8 mouse cellular contexts compared by ENCODE assay signal in the genomic region with DNA sequence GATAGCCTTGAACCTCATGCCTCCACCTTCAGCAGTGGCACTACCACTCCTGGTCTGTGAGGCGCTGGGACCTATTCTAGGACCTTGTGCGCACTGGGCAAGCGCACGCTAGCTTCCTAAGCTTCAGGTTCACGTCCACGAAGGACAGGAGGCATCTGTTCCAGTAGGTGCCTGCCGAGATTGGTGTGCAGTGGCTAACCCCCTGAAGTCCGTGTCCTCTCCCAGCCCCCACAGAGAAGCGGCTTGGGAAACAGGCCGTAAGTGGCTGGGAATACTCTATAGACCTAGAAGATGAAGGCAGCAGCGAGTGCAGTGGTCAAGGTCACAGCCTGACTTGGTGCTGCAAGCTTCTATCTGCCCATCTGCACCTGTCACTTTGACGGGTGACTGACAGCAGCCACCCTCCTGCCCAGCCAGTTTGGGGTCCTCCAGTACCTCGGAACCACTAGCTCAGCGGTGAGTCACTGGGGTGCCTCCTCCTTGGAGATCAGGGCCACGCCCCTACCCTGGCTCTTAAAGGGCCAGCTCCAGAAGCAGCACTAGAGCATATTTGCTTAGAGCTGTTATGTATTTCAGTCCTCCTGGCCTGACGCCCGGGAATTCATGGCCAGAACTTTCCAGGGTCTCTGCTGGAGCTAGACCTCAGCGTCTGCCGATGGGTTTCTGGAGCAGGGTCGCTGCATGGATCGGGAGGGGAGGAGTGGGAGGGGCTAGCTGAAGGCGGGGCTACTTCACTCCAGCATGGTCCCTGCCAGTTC. TPM values are rescaled to one million over a fixed set of nuclear protein-coding genes. Genes with fewer than 3 reads are reported as not detected.
A peak's percentile ranks its signal among the peaks of the same experiment; 100 is the strongest.
DNase-seq lines count a peak whose midpoint lies in the region; ATAC-seq and TF ChIP-seq lines count a peak whose summit lies in the region.

No protein-coding gene starts in this region.

- peak overlapping the region; percentile 28; the same call in 1 of the 2 replicates for H3K9ac ChIP-seq in hindbrain, embryonic 15.5 days

- peak overlapping the region; percentile 58 for H3K4me2 ChIP-seq in hindbrain, embryonic 15.5 days

- peak overlapping the region; percentile 85 for H3K4me3 ChIP-seq in gastrocnemius, adult 2 months
- H3K4me3 ChIP-seq in hindbrain, embryonic 15.5 days, result peak overlapping the region; percentile 32

- H3K27me3 ChIP-seq in hindbrain, embryonic 15.5 days, result no peaks in the 10 kb centered on the region

- peaks cover 78% of the 10 kb centered on the region for H3K4me1 ChIP-seq in hindbrain, embryonic 15.5 days (replicated peaks)

- intact Hi-C loops in gastrocnemius, adult 2 months (cut with DNase I), result no loop called here

- peak; percentile 36; the same call in 1 of the 2 replicates for ATAC-seq in hindbrain, embryonic 15.5 days (ENCODE audit: low FRiP score, low read depth)

- no peaks in the 10 kb centered on the region for H3K36me3 ChIP-seq in hindbrain, embryonic 15.5 days

- H3K27ac ChIP-seq in gastrocnemius, adult 2 months, result peak overlapping the region; percentile 89
- peak overlapping the region; percentile 26; the same call in 1 of the 2 replicates for H3K27ac ChIP-seq in hindbrain, embryonic 15.5 days (replicated peaks)

- no peak for TF ChIP-seq CTCF in gastrocnemius, adult 2 months (IDR thresholded peaks at IDR 0.05)

- 12% methylated on average over 22 of the region's 22 CpGs for WGBS in hindbrain, embryonic 15.5 days

- DNase-seq in T-cell, adult 2 months (ENCODE audit: low spot score), result peak; percentile 64
- peak; percentile 93 to 95 for DNase-seq in cerebellum, postnatal 10 days
- DNase-seq in gastrocnemius, adult 2 months, result peak; percentile 88
- peak; percentile 70 to 76 for DNase-seq in left cerebral cortex, adult 18-20 months (ENCODE audit: low spot score in 2 of 2)
- DNase-seq in lung, postnatal 36 days, result peak; percentile 86
- peak; percentile 82 for DNase-seq in retina, postnatal 1 day
- DNase-seq in urinary bladder, adult 2 months (ENCODE audit: low spot score), result peak; percentile 49

- H3K9me3 ChIP-seq in hindbrain, embryonic 15.5 days, result no peaks in the 10 kb centered on the region

RNA-seq across cellular contexts. Expression of a gene that starts 13.2 kb away (rescaled TPM):
- total RNA-seq in gastrocnemius, adult 2 months (2021), result 1 to 10 TPM; 4.6 to 5.1 TPM
- polyA plus RNA-seq in hindbrain, embryonic 15.5 days (2015; fragmentation: Nextera tagmentation; extraction: Ambion mirVana), result 168 and 183 TPM in 2 replicates
- 100 to 1,000 TPM; 236 to 243 TPM for total RNA-seq in left cerebral cortex, adult 18-20 months (2021)
- 6.4 and 8.7 TPM in 2 replicates for polyA plus RNA-seq in urinary bladder, adult 2 months (2012; rRNA removed)

RNA-seq across cellular contexts. Expression of a gene that starts 55.4 kb away (rescaled TPM):
- 10 to 100 TPM; 21.6 to 36.8 TPM for total RNA-seq in gastrocnemius, adult 2 months (2021)
- 0.24 and 0.27 TPM in 2 replicates for polyA plus RNA-seq in hindbrain, embryonic 15.5 days (2015; fragmentation: Nextera tagmentation; extraction: Ambion mirVana)
- under 1 TPM; 0.30 to 0.73 TPM for total RNA-seq in left cerebral cortex, adult 18-20 months (2021)
- polyA plus RNA-seq in urinary bladder, adult 2 months (2012; rRNA removed), result 45.4 and 53.8 TPM in 2 replicates

Comparison
In these comparisons a context has a peak if more than half of its experiments do, and no peak if none do; other contexts are left out.
1. Peak in every context shown above with its lines: DNase-seq, ATAC-seq, H3K4me3 ChIP-seq and H3K27ac ChIP-seq.
2. RNA of a gene that starts 13.2 kb away (total RNA-seq): 236 to 243 TPM in left cerebral cortex, adult 18-20 months; 4.6 to 5.1 TPM in gastrocnemius, adult 2 months; every median in the first group is over 10 times any median in the second.
3. RNA of a gene that starts 55.4 kb away (total RNA-seq): 21.6 to 36.8 TPM in gastrocnemius, adult 2 months; 0.30 to 0.73 TPM in left cerebral cortex, adult 18-20 months; every median in the first group is over 10 times any median in the second.